Mouse (Mus musculus) liver (tissue): ENCODE results near the gene Msh4.

ENCODE experiments used
- DNase-seq: peaks from one replicate; pipeline ENCODE4 v3.0.0-alpha.2; 2020; ENCODE audit warnings: mixed read lengths

Gene Msh4

DNA sequence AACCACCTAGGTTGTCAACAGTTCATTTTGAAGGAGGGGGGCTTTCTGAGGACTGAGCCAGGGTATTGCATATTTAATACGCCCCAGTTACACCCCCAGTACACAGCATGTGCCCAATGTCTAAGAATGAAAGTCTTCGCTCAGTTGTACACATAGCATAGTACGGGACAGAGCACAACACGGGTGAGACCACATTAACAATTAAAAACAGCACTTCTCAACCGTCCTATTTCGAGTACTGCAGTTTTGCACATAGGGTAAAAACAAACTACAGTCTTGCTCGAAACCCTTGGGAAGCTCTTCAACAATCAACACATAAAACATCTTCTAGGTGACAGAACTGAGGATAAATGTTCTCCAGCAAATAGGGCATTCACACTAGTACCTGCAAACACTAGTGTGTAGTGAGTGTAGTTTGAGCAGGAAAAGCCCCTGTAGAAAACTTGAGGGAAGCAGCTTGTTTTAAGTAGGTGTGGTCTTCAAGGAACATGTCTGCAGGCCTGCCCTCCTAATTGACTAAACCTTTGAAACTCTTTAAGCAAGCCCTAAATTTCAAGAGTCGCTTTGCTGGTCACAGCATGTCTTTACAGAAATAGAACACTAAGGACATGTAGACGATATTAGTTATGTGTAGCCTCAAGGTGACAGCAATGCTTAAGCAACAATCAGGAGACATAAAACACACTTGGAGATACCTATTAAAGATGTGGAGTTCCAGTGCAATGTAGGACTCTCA, at the start of gene Msh4:
Msh4 (minus strand) TSS at position 3 of the 736 bp plus-strand sequence.
- no peak for DNase-seq

DNA sequence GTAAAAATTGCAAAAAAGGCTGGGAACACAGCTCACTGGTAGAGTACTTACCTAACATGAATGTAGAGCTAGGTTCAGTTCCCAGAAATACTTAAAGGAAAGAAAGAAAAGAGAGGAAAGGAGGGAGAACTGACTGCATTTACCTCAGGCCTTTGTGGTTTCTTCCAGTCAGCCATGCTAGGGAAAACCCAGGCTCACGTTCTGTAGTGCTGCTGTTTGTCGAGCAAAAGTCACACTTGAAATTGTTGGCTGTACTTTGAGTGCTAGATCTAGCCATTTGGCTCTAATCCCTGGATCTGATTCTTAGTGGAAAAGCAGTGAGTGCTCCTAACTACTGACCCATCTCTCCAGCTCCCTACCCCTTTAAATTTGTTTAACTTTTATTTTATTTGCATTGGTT, 42.2 kb upstream of the Msh4 start:
- no peak for DNase-seq

DNA sequence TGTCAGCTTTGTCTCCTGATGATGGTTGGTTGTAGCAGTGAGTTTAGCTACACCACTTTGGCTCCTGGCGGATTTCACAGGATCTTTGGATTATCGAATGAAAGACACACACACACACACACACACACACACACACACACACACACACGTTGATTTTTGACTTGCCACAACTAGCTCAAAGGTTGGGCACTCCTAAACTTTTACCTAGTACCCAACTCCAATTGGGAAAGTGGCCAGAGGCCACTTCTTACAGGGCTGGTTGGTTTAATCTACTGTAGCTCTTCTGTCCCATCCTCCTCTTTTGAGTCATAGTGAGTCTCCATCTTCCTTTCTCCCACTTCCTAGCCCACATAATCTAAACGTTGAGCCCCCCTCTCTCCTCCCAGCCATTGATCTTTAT, 41.3 kb upstream of the Msh4 start:
- DNase-seq = no peak

DNA sequence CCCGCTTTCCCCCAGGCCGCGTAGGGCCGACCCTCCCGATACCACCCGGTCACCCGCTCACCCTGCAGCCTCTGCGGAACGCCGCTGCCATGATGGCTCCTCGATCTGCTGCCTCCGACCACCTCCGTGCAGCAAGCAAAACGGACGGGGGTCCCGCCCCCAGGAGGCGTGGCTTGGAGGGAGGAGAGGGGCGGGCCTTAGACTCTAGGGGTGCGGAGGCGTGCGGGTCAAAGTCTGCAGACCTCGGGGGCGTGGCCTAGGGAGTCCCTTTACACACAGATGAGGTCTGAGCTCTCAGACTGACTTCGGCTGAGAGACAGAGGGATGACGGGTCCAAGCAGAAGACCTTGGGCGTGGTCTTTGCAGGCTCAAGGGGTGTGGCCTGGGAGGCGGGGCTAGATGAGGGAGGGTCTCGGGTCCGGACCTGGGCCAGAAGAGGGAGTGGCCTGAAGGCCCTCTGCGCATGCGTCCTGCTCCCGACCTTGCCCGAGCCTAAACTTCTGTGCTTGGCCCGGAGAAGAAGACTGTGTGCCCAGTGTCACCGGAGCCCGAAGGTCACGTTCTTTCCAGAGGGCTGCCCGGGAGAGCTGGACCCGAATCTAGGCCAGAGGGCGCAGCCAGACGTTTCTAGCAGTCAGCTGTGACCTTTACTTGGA, 38.5 kb upstream of the Msh4 start, which contains the start of gene Acadm:
Acadm (minus strand) TSS at position 298 of the 656 bp plus-strand sequence.
- DNase-seq = peak; percentile 99

DNA sequence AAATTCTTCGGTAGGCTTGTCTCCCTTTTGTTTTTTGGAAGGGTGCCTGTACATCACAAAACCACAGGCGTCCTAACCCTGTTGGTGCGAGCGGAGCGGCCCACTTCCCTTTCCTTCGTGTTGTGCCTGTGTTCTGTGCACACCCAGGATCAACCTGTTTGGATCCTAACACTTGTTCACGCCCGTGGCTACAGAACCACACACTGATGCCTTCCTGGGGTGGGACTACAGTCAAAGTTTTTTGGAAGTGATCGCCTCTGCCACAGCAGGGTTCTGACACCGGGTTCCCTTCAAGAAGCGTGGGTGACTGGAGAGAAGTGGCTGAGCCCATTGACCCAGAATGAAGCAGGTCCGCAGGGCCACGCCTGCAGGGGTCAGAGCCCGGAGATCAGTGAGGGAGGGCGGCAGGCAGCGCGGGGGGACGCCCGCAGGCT, 38.0 kb upstream of the Msh4 start:
- no peak for DNase-seq

DNA sequence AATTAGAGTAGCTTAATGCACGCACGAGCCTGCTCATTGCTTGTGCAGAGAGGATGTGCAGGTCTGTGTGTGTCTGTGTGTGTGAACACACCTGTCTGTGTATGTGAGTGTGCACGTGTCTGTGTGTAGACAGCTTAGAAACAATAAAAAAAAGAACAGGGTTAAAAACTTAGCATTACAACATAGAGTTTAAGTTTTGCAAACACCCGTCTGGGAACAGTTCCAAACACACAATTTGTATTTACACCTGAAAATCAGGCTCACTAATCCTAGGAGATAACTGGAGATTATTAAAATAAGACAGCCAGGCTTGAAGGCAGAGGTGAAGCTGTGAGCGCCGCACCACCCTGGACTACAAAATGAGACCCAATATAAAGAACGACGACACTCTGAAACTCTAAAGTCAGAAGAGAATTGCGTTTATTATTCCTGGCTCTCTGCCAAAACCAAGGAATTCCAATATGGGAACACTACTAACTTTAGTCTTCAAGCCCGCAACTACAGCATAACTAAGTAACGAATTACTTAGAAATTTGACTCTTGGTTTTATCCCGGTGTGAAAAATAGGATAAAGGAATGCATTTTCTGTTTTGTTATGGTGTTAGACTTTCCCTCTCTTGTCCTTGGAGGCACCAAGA, 37.2 kb upstream of the Msh4 start:
- no peak for DNase-seq

DNA sequence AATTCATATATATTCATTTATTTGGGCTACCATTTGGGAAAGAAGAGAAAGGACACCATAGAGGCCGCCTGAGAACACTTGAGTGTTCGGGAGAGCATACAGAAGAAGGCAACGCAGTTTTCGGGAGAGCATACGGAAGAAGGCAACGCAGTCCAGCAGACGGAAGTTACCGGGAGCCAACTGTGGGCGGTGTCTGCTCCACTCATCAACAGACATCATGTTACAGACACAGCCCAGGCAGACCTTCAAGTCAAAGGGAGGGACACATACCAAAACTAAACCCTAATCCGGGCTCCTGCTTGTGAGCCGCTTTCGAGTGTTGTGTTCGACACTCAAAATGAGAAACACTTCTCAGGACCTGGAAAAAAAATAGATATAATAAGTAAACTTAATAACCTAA, 35.7 kb upstream of the Msh4 start:
- DNase-seq = no peak

DNA sequence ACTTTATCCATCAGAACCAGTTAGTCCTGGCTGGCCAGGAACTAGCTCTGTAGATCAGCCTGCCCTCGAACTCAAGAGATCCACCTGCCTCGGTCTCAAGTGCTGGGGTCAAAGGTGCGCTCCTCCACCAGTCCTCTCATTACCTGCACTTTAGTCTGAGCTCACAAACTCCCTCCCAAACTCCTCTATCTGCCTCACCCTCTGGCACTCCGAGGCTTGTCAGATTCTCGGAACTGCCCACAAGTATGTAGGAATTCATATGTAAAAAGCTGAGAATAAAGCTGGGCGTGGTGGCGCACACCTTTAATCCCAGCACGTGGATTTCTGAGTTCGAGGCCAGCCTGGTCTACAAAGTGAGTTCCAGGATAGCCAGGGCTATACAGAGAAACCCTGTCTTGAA, 34.5 kb upstream of the Msh4 start:
- no peak for DNase-seq

DNA sequence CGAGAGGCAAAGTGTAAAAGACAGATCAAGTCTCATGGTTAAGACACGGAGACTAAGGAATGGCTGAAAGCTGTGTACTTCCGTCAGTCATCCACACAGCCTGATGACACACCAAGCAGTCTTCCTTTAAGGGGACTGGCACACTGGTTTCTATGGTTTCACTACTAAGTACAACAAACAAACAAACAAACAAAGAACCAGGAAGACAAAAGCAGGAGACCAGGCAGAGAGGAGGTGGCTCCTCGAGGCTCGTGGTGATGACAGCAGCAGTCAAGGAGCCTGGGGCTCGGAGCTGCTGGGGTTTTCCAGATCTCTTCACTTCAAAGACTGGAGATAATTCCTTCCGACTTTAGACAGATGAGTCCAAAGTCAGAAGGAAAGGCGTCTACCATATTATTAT, 34.1 kb upstream of the Msh4 start:
- no peak for DNase-seq

DNA sequence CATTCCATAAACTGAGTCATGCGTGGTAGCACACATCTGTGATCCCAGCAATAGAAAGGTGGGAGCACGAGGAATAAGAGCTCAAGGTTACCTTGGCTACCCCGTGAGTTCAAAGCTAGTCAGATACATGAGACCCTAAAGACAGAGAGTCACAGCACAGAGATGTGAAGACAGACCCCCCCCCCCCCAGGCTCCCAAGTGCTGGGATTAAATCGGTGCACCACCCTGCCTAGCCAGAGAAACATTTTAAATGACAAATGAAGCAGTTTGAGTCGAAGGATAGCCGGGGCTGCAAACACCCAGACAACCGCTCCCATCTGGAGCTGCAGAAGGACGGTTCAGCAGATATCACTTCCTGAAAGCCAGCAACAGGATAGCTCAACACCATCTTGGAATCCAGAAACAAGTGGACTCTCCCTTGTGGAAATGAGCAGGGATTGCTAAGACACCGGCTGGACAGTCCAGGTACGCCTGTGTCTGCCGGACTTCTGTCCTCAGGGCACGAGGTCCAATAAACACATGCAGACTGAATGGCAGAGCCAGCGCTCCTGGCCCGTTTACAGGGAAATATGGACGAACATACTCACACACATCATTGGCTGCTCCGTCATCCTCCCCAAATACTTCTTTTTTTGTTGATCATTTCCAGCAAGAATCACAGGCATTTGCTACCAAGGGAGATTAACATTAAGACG, 31.3 kb upstream of the Msh4 start:
- DNase-seq = no peak

DNA sequence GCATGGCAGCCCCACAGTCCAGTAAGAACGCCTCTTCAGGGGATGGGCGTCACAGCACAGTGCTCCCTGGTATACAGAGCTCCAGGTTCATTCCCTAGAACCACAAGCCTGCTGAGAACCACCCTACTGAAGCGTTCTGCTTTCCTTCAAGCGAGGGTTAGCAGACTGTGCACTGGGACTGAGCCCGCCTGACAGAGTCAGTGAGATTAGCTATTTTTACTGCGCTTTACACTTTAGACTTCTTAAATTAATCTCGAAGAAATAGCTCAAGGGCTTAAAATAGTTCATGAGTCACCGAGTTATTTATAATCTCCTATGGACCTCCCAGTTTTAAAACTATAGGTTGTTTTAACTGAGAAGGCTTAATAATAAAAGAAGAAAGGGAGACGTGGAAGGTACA, 29.9 kb upstream of the Msh4 start:
- DNase-seq = no peak

DNA sequence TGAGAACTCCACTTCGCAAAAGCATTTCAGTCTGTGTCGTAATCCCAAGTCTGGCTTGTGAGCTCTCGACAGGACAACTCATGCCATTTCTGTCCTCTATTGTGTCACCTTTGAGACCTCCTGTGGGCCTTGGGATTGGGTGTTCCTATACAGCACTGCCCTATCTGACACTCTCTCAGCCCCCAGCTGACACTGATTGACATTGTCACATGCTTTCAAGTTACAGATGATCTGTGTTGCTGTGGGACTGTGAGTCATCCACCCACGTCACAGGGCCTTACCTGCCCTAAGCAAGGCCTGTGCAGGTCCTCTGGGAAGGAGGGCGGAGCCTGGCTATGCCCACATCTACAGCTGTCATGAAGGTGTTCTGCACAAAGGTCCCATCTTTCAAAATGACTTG, 26.5 kb upstream of the Msh4 start:
- no peak for DNase-seq

DNA sequence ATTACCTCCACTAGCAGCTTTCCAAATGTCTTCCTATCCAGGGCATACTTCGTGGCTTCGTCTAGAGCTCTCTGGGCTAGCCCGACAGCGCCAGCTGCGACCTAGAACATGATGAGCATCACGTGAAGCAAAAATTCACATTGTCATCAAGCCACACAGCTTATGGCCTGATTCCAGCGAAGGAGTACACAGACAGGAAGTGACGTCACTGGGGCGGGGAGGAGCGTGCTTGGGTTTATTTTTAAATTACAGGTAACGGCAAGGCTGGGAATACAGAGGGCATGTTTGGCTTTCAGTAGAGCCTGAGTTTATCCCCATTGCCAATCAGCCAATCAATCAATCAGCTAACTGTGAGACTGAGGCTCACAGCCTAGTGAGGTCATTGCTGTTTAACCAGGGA, 23.6 kb upstream of the Msh4 start:
- DNase-seq = no peak

DNA sequence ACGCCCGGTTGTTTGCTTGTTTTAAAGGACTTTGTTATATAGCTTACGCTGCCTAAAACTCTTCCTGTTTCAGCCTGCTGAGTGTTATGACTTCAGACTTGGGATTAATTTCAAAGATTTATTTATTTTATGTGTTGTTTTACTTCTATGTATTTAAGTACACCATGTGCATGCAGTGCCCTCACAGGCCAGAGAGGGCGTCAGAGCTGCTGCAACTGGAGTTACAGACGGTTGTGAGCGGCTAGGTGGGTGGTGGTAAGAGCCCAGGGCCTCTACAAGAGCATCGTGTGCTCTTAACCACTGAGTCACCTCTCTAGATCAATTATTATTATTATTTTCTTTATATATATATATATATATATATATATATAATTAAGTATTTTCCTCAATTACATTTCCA, 20.4 kb upstream of the Msh4 start:
- no peak for DNase-seq

DNA sequence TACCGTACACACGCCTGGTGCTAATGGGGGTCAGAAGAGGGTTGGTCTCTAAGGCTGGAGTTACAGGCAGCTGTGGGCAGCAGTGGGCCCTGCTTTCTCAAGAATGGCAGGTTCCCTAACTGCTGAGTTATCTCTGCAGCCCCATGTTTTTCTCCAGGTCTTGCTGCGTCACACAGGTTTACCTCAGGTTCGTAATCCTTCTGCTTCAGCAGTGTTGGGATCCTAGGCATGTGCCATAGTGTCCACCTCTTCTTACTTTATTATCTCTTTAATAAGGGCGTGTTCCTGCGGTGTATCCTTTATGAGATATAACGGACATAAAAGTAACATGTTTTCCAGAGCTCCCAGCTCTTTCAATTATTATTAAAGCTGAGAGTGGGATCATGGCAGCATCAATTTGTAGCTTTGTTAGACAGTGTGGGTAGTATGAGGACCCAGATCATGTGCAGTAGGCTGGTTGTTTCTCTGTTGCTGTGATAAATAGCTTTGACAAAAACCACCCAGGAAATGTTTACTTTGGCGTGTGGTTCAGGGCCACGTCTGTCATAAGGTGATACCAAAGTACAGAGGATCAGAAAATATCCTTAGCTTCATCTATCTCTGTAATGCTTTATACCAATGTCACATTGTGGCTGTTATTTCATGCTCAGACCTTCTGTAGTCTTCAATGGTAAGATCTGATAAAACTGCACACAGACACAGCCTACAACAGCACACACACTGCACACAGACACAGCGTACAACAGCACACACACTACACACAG, 15.4 kb upstream of the Msh4 start:
- DNase-seq = no peak

DNA sequence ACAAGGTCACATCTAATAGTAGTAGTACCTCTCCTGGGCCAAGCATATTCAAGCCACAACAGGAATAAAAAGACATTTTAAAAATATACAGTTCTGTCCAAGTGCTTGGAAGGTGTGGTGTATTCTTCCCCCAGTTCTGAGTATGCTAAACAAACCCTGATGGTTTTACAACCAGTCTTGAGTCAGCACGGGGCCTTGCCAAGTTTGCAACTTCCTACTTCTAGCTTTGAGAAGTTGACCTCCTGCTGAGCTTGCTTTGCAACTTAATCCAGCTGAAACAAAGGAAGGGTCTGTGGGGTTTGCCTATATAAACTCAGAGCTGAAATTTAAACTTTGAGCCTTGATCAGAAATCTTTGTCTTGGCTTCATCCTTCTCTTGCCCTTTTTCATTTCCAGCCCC, 11.3 kb upstream of the Msh4 start:
- DNase-seq = no peak

DNA sequence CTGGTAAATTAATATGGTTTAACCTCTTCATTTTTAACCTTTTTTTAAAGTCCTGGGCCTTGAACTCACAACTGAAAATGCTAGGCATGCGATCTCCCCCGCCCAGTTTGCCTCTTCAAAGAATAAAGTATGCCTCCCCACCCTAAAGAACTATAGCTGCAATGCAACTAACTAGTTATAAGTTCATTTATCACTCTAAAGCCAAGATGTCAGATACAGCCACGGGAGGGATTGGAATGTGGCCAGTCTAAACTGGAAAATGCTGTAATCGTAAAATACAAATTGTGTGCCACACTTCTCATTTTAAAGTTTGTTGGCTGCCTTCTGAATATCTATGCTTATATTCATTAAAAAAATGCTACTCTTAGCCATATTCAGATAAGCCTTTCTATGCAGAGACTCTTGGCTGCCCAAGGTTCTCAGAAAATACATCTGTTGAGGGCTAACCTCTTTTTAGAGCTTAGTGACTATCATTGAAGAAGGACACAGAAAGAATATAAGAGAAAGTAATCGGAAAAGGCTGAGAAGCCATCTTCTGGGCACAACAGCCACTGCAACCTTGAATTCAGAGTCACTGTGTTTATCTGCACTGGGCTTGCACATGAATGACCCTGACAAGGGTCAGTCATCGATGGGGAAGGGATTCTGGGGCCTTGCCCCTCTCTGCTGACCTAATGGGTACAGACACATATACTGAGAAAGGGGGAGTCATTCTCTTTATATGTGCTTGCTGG, 7.7 kb upstream of the Msh4 start:
- no peak for DNase-seq

DNA sequence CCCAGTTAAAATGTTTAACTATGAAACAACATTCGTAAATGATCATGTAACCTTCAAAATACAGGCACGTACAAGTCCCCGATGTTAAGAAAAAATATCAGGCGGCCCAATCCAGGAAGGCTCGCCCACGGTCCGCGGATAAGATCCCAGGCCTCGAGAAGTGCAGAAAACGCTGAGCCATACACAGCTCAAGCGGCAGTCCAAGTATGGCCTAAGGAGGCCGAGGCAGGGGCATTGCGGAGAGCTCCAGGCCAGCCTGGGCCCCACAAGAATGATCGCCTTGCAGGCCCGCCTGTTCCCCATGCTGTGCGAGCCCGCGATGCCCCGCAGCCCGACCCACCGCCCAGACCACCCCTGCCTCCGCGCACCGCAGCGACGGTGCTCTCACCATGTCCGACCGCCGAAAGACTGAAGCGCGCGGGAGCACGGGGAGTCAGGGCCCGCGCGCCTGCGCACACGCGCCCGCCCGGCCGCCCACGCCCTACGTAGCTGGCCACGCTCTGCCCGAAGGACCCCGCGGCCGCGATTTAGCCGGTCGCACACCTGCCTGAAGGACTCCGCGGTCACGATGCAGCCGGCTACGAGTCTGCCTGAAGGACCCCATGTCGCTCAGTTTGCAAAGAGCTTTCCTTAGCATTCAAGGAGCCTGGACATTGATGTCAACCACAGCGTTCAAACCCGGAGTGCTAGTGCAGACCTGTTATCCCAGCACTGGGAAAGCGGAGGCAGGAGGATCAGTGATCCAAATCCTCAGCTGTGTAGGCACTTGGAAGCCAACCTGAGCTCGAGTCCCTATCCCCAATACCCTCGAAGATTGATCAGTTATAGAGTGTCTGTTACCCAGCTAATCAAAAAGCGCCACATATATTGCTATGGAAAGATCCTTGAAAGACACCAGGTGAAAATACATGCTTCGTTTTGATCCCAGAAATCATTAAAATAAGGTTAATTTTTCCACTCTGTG, 6.9 kb upstream of the Msh4 start, which contains the start of gene Rabggtb:
Rabggtb (minus strand) TSS at position 464 of the 964 bp plus-strand sequence.
- peak; percentile 96 for DNase-seq

DNA sequence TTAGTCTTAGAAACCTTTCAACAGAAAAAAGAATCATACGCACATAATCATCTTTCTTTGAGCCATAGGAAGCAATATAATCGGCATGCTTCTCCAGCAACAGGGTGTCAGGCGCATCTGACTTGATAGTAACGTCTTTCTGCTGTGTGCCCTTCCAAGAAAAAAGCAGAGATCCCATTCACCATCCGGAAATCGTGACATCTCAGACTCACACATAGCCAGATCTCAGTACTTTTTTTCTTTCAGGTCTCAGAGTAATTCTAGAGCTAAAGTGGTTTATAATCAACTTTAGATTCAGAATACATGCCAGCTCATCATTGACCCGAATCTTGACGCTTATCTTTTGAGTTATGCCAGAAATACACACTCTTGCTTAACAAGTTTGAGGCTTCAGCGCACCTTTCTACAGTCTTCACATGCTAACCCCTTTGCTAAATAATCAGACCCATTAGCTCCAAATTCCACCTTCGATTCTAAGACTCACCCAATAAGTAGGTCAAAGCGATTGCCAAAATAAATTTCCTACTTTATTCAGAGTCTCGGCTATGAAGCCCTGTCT, 6.0 kb upstream of the Msh4 start:
- DNase-seq = no peak

DNA sequence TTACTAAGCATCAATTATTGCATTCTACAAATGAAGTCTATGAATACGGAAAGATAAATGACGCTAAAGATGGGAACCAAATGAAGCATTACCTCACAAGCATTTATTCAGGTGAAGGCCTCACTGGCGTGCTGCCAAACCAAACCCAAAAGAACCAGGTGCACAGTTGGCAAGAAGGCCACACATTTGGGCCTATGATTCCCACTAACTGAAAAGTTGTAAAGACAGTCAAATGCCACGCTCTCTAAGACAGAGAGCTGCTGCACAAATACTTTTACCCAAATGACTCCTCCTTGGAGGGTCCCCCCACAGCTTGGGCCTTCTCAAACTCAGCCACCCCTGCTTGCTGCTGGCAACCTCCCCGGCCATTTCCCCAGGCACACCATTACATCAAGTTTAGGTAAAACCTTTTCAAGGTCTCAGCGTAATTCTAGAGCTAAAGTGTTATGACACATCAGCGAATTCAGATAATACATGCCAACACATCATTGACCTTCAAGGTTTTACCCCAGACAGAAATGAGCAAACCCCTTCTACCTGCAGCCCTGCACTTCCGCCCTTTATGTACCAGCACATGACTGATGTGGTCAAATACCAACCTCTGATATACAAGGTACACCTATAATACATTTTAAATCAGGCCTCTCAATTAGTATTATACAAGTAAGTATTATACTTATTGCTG, 5.4 kb upstream of the Msh4 start:
- DNase-seq = no peak
